Mouse (Mus musculus) C2C12 (cell line): ENCODE data around the gene Gm5788.

ENCODE experiments used
- CTCF ChIP-seq: IDR thresholded peaks from one replicate; pipeline ENCODE4 v1.5.1; 2011; ENCODE audit not compliant: control insufficient read depth, insufficient read depth, insufficient read length
- FOSL1 ChIP-seq: IDR thresholded peaks from one replicate; pipeline ENCODE4 v1.8.0; 2011; ENCODE audit warnings: mild to moderate bottlenecking, low read length; ENCODE audit not compliant: poor library complexity, insufficient read depth, severe bottlenecking
- MAX ChIP-seq: IDR thresholded peaks from one replicate; pipeline ENCODE4 v1.6.1; 2011; ENCODE audit warnings: mild to moderate bottlenecking, control low read depth
- MYOD1 ChIP-seq: IDR thresholded peaks from one replicate; pipeline ENCODE4 v1.6.1; 2011; ENCODE audit warnings: low read depth; ENCODE audit not compliant: control insufficient read depth, insufficient read length
- MYOG ChIP-seq: IDR thresholded peaks from one replicate; pipeline ENCODE4 v1.6.1; 2011; ENCODE audit not compliant: control insufficient read depth, insufficient read length; ENCODE audit errors: extremely low read depth
- USF1 ChIP-seq: IDR thresholded peaks from one replicate; pipeline ENCODE4 v1.6.1; 2011; ENCODE audit warnings: low read depth, mild to moderate bottlenecking, control low read depth, moderate library complexity

GRCm38 (mm10) chr12:87464678-87465297 lies 29.7 kb upstream of the Gm5788 start:
- TF ChIP-seq CTCF (no peak), USF1 (no peak), MYOD1 (no peak), MAX (no peak), MYOG (no peak), FOSL1 (no peak)
